Mouse (Mus musculus) hindbrain, embryonic 16.5 days (tissue): Measurements from ENCODE around the gene Mindy2. TPM values are rescaled to one million over a fixed set of nuclear protein-coding genes. Genes with fewer than 3 reads are reported as not detected.

Source experiments
- ATAC-seq: fragments of 200-750 bp; cut with Nextera tagmentation; 2 replicates; pipeline ENCODE4 v1.8.0; 2017; ENCODE audit warnings: moderate TSS enrichment, moderate library complexity
- H3K27ac ChIP-seq: fragments of 300-500 bp; sonication (generic); 2 replicates; pipeline ENCODE4 v1.5.1; 2014; ENCODE audit warnings: low read depth, mild to moderate bottlenecking, control low read depth, low read length, moderate library complexity
- H3K27me3 ChIP-seq: fragments of 300-500 bp; sonication (generic); replicated peaks from 2 replicates; pipeline ENCODE4 v1.6.1; 2014; ENCODE audit warnings: low read length; ENCODE audit not compliant: control insufficient read depth, insufficient read depth
- H3K36me3 ChIP-seq: fragments of 300-500 bp; sonication (generic); 2 replicates; pipeline ENCODE4 v1.6.1; 2014; ENCODE audit warnings: mild to moderate bottlenecking, low read length, moderate library complexity, mixed read lengths; ENCODE audit not compliant: control insufficient read depth, insufficient read depth
- H3K4me1 ChIP-seq: fragments of 300-500 bp; sonication (generic); 2 replicates; pipeline ENCODE4 v1.6.1; 2014; ENCODE audit warnings: low read depth, low read length; ENCODE audit not compliant: control insufficient read depth, insufficient read depth
- H3K4me2 ChIP-seq: fragments of 300-500 bp; sonication (generic); 2 replicates; pipeline ENCODE4 v1.6.1; 2014; ENCODE audit warnings: mild to moderate bottlenecking, low read length, control low read depth, moderate library complexity
- H3K4me3 ChIP-seq: fragments of 300-500 bp; sonication (generic); 2 replicates; pipeline ENCODE4 v1.5.1; 2014; ENCODE audit warnings: mild to moderate bottlenecking, low read length, control low read depth, moderate library complexity
- H3K9ac ChIP-seq: fragments of 300-500 bp; sonication (generic); 2 replicates; pipeline ENCODE4 v1.6.1; 2014; ENCODE audit warnings: low read depth, mild to moderate bottlenecking, control low read depth, low read length, moderate library complexity
- H3K9me3 ChIP-seq: fragments of 300-500 bp; sonication (generic); 2 replicates; pipeline ENCODE4 v1.6.1; 2014; ENCODE audit warnings: mild to moderate bottlenecking, low read length, moderate library complexity; ENCODE audit not compliant: control insufficient read depth
- WGBS: fragments of 180-500 bp; shearing (Covaris S2); extraction: QIAGEN DNeasy Blood & Tissue Kit; methylation state at CpG from one replicate; pipeline ENCODE4 v1.1.7; 2014; 5-methylcytosine and 5-hydroxymethylcytosine counted together
- polyA plus RNA-seq: library from polyadenylated mRNA; unstranded; fragments of >200 nt; fragmentation: Nextera tagmentation; extraction: Ambion mirVana; gene quantifications from 2 replicates; pipeline ENCODE4 v1.2.1, GENCODE M21; 2015

Gene Mindy2
- polyA plus RNA-seq, 1 experiment from 2014 or later, result 22.2 TPM

DNA sequence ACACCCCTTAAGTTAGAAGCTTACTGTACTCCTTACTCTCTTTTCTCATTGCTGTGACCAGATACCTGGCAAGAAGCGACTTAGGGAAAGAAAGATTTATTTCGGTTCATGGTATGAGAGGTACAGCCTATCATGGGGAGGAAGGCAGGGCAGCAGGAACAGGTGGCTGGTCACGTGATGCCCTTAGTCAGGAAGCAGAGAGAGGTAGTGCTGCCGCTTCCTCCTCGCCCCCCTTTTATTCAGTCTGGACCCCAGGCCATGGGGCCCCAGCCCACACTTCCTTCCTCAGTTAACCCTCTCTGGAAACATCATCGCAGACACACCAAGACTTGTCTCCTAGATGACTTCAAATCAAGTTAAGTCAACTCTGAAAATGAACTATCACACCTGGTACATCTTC is 14.3 kb upstream of the Mindy2 start:
- no peaks in the 10 kb centered on the region; the same call in 1 of the 2 replicates for H3K9me3 ChIP-seq
- no peaks in the 10 kb centered on the region for H3K27me3 ChIP-seq
- no peak overlapping the region for H3K9ac ChIP-seq
- no peaks in the 10 kb centered on the region for H3K36me3 ChIP-seq
- H3K4me2 ChIP-seq, result no peak overlapping the region
- H3K27ac ChIP-seq, result no peak overlapping the region
- no peaks in the 10 kb centered on the region for H3K4me1 ChIP-seq
- no peak overlapping the region for H3K4me3 ChIP-seq
- 72% methylated on average over 6 of the region's 6 CpGs for WGBS
- no peak for ATAC-seq

GRCm38 (mm10) chr9:70670381-70670780 is 13.4 kb upstream of the Mindy2 start:
- WGBS, result 94% methylated on average over 6 of the region's 6 CpGs

DNA sequence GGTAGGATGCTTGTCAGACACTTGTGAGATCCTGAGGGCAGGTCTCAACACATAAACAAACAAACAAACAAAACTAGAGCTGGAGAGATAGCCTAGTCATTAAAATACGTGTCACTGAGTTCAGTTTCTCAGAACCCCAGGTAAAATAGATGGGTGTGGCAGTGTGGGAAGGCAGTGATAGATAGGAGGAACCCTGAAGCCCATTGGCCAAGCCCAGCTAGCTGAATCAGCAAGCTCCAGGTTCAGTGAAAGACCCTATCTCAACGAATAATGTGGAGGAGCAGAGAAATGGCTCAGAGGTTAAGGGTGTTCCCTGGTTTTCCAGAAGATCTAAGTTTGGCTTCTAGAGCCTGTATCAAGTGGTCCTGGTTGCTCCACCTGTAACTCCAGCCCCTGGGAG is 12.2 kb upstream of the Mindy2 start:
- WGBS, result 76% methylated on average over 2 of the region's 2 CpGs
- Histone ChIP-seq H3K9ac (no peak overlapping the region), H3K4me1 (no peaks in the 10 kb centered on the region), H3K27ac (no peak overlapping the region), H3K4me2 (no peak overlapping the region), H3K4me3 (no peak overlapping the region), H3K9me3 (no peaks in the 10 kb centered on the region), H3K27me3 (no peaks in the 10 kb centered on the region), H3K36me3 (no peaks in the 10 kb centered on the region)
- ATAC-seq, result no peak

More at GRCm38 (mm10) chr9:70670381-70670780, 13.4 kb upstream of the Mindy2 start:
- Histone ChIP-seq H3K4me1 (no peaks in the 10 kb centered on the region), H3K36me3 (no peaks in the 10 kb centered on the region), H3K27me3 (no peaks in the 10 kb centered on the region), H3K4me3 (no peak overlapping the region), H3K4me2 (no peak overlapping the region), H3K9me3 (no peaks in the 10 kb centered on the region), H3K9ac (no peak overlapping the region), H3K27ac (no peak overlapping the region)
- no peak for ATAC-seq

- Histone ChIP-seq H3K36me3 (no peaks in the 10 kb centered on the region), H3K9me3 (no peaks in the 10 kb centered on the region), H3K27me3 (no peaks in the 10 kb centered on the region), H3K4me3 (no peak overlapping the region), H3K4me1 (no peaks in the 10 kb centered on the region), H3K4me2 (no peak overlapping the region), H3K9ac (no peak overlapping the region), H3K27ac (no peak overlapping the region)
- ATAC-seq, result no peak
Measured at GRCm38 (mm10) chr9:70668048-70668447, 11.1 kb upstream of the Mindy2 start.

DNA sequence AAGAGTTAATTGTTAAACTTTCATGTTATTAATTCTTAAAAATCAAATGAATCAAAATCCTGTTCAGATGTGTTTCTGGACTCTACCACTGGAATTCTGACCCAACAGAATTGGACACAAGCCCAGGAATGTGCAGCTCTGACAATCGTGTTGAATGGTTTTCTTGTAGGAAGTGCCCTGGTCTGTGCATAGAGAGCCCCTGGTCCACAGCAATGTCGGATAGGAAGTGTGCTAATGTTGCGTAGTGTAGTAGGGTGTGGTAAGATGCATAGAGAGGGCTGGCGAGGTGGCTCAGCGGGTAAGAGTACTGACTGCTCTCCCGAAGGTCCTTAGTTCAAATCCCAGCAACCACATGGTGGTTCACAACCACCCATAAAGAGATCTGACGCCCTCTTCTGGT is 9.8 kb upstream of the Mindy2 start:
- no peaks in the 10 kb centered on the region for H3K27me3 ChIP-seq
- no peaks in the 10 kb centered on the region for H3K9me3 ChIP-seq
- no peak overlapping the region for H3K27ac ChIP-seq
- no peak overlapping the region for H3K9ac ChIP-seq
- no peak overlapping the region for H3K4me2 ChIP-seq
- no peaks in the 10 kb centered on the region for H3K4me1 ChIP-seq
- ATAC-seq, result no peak
- 75% methylated on average over 7 of the region's 7 CpGs for WGBS
- H3K4me3 ChIP-seq, result no peak overlapping the region
- H3K36me3 ChIP-seq, result no peaks in the 10 kb centered on the region

DNA sequence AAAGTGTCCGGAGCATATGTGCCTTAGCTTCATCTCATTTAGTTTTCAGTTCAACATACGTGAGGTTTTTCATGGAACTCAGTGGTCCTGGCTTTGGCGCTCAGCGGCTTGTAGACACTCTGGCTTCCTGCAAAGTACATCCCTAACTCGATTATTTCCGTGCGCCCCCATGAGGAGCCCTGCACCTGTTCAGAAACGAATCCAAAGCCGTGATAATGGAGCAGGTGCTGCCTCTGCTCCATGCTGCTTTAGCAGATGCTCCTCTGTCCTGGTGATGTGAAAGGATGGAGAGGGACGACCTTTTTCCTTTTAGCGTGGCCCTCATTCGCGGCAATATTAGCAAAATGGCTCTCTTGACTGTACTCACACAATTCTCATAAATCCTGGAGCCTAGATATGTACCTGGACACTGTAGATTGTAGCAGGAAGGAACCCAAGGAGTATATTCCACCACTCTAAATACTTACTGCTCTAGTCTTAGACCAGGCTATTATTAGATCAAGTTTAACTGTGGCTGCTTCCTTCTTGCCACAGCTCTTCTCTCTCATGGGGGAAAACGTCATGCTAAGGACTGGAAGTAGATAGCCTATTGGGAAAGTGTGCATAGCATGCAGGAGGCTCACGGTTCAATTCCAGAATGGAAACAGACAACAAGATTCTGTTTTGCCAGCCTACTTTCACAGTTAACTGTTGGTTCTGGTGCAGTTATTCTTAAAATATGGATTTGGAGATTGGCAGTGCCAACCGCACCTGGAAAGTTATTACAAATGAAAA is 8.6 kb upstream of the Mindy2 start:
- H3K9me3 ChIP-seq, result no peaks in the 10 kb centered on the region
- no peak overlapping the region for H3K4me3 ChIP-seq
- no peaks in the 10 kb centered on the region for H3K4me1 ChIP-seq
- H3K27me3 ChIP-seq, result no peaks in the 10 kb centered on the region
- 65% methylated on average over 16 of the region's 16 CpGs for WGBS
- H3K9ac ChIP-seq, result no peak overlapping the region
- H3K4me2 ChIP-seq, result no peak overlapping the region
- H3K27ac ChIP-seq, result no peak overlapping the region
- no peak for ATAC-seq
- H3K36me3 ChIP-seq, result no peaks in the 10 kb centered on the region

DNA sequence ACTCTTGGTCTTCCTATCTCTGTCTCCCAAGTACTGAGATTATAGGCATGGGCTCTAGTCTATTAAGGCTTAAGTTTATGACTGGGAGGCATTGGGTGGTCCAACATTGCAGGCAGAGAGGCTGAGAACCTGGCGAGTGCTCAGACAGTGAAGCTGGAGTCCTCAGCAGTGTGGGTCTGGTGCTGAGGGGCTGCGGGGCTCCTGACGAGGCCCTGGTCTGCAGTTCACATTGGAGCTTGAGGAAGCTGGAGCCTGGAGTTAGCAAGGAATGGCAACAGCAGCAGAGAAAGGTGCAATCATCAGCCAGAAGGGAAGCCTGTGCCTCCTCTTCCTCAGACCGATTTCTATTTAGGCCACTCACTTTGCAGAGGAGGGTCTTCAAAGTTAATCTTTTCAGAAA is 7.9 kb upstream of the Mindy2 start:
- no peak for ATAC-seq
- Histone ChIP-seq H3K9me3 (no peaks in the 10 kb centered on the region), H3K36me3 (no peaks in the 10 kb centered on the region), H3K9ac (no peak overlapping the region), H3K4me1 (no peaks in the 10 kb centered on the region), H3K4me2 (no peak overlapping the region), H3K27me3 (no peaks in the 10 kb centered on the region), H3K27ac (no peak overlapping the region), H3K4me3 (no peak overlapping the region)
- WGBS, result 79% methylated on average over 4 of the region's 4 CpGs

- no peaks in the 10 kb centered on the region for H3K27me3 ChIP-seq
- H3K9ac ChIP-seq, result no peak overlapping the region
- no peak overlapping the region for H3K4me3 ChIP-seq
- WGBS, result 82% methylated on average over 2 of the region's 2 CpGs
- H3K9me3 ChIP-seq, result no peaks in the 10 kb centered on the region
- no peak for ATAC-seq
- H3K4me1 ChIP-seq, result peaks cover 22% of the 10 kb centered on the region
- H3K27ac ChIP-seq, result no peak overlapping the region
- no peak overlapping the region for H3K4me2 ChIP-seq
- no peaks in the 10 kb centered on the region for H3K36me3 ChIP-seq
Measured at GRCm38 (mm10) chr9:70658266-70658665, 1.3 kb upstream of the Mindy2 start.

DNA sequence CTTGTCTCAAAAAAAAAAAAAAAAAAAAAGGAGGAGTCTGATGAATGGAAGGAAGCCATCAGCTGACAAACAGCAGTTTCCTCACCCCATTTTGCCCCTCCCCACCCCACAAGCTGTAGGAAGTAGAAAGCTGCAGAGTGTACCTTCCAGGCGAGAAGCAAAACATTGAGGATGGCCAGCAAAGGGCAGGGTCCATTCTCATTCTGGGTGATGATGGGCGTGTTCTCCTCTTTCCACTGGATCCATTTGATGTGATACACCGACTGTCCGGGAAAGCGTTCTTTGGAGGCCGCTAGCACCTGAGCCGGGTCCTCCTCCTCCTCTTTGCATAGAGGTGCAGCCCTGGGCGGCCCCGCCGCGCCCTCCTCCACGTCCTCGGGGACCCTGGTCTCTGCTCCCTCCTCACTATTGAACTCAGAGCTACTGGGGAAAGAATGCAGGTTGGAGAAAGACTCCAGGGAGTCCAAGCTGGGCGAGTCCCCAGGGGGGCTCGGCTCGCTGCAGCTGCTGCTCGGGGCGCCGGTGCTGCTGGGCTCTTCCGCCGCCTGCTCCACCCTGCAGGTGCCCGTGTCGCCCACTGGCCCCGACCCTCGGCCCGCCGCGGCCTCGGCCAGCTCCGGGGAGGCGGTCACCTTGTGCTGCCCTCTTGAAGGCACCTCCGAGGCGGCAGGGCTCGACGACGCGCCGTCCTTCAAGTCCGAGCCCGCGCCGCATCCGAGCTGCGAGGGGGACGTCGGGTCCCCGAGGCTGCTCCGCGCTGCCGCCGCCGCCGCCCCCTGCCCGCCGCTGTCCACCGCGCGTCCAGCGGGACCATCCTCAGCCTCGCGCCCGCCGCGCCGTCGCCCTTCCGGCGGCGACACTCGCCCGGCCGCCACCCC is 605 bp downstream of the Mindy2 start, which contains the start of gene Gm10642:
TSS of gene Gm10642 (plus strand) at position 122 of the 878 bp plus-strand sequence.
- peak within 1 kb of the TSS; percentile 99 for H3K9ac ChIP-seq
- H3K9me3 ChIP-seq, result no peaks in the 10 kb centered on the region
- H3K27ac ChIP-seq, result peak within 1 kb of the TSS; percentile 98
- H3K36me3 ChIP-seq, result no peaks in the 10 kb centered on the region
- no peaks in the 10 kb centered on the region for H3K27me3 ChIP-seq
- H3K4me3 ChIP-seq, result peak within 1 kb of the TSS; percentile 99
- WGBS, result under 1% methylated on average over 43 of the region's 72 CpGs
- peaks cover 27% of the 10 kb centered on the region for H3K4me1 ChIP-seq
- ATAC-seq, result peak; percentile 52
- peak within 1 kb of the TSS; percentile 65 for H3K4me2 ChIP-seq
